Mouse (Mus musculus): ENCODE measurements around the gene Cgn. TPM values are rescaled to one million over a fixed set of nuclear protein-coding genes. Genes with fewer than 3 reads are reported as not detected.

Gene Cgn
- polyA plus RNA-seq, 1 experiment, result 6.8 TPM

- WGBS, result 1% methylated on average over 31 of the region's 31 CpGs
- TF ChIP-seq CTCF (conservative IDR thresholded peaks at IDR 0.05; ENCODE audit: insufficient read depth, insufficient read length, low read depth, low read length) (0 out of 2 replicates have a peak, but pooled peaks have one; percentile 8), POLR2A (IDR thresholded peaks at IDR 0.05; ENCODE audit: low read depth, low read length) (no peak)
- Histone ChIP-seq H3K4me1 (ENCODE audit: control insufficient read depth, insufficient read depth, low read length) (peaks cover 8% of the 10 kb centered on the region; the same call in 1 of the 2 replicates), H3K27ac (ENCODE audit: insufficient read depth, low read depth, low read length) (peak overlapping the region; percentile 78), H3K4me3 (ENCODE audit: insufficient read depth, low read depth, low read length) (peak overlapping the region; percentile 91), H3K36me3 (ENCODE audit: control insufficient read depth, insufficient read depth, low read length) (no peaks in the 10 kb centered on the region), H3K27me3 (replicated peaks; ENCODE audit: control insufficient read depth, insufficient read depth, low read length) (no peaks in the 10 kb centered on the region)
- peak; percentile 72 for DNase-seq
These were observed 34.8 kb upstream of the Cgn start for GRCm38 (mm10) chr3:94821008-94821638.

GRCm38 (mm10) chr3:94819452-94820425 lies 33.4 kb upstream of the Cgn start:
- Histone ChIP-seq H3K4me1 (ENCODE audit: control insufficient read depth, insufficient read depth, low read length) (peaks cover 8% of the 10 kb centered on the region; the same call in 1 of the 2 replicates), H3K36me3 (ENCODE audit: control insufficient read depth, insufficient read depth, low read length) (no peaks in the 10 kb centered on the region), H3K4me3 (ENCODE audit: insufficient read depth, low read depth, low read length) (no peak overlapping the region), H3K27ac (ENCODE audit: insufficient read depth, low read depth, low read length) (no peak overlapping the region), H3K27me3 (replicated peaks; ENCODE audit: control insufficient read depth, insufficient read depth, low read length) (no peaks in the 10 kb centered on the region)
- peak; percentile 44 for DNase-seq
- no peak for TF ChIP-seq CTCF (conservative IDR thresholded peaks at IDR 0.05; ENCODE audit: insufficient read depth, insufficient read length, low read depth, low read length)
- TF ChIP-seq POLR2A (IDR thresholded peaks at IDR 0.05; ENCODE audit: low read depth, low read length), result no peak
- 71% methylated on average over 24 of the region's 24 CpGs for WGBS

GRCm38 (mm10) chr3:94817731-94818130 lies 31.4 kb upstream of the Cgn start:
- no peak overlapping the region for H3K4me3 ChIP-seq (ENCODE audit: insufficient read depth, low read depth, low read length)
- WGBS, result 62% methylated on average over 2 of the region's 2 CpGs
- H3K4me1 ChIP-seq (ENCODE audit: control insufficient read depth, insufficient read depth, low read length), result peaks cover 8% of the 10 kb centered on the region; the same call in 1 of the 2 replicates
- H3K27me3 ChIP-seq (replicated peaks; ENCODE audit: control insufficient read depth, insufficient read depth, low read length), result no peaks in the 10 kb centered on the region
- TF ChIP-seq POLR2A (IDR thresholded peaks at IDR 0.05; ENCODE audit: low read depth, low read length) (no peak), CTCF (conservative IDR thresholded peaks at IDR 0.05; ENCODE audit: insufficient read depth, insufficient read length, low read depth, low read length) (no peak)
- DNase-seq, result peak; percentile 83
- peak overlapping the region; percentile 69 for H3K27ac ChIP-seq (ENCODE audit: insufficient read depth, low read depth, low read length)
- H3K36me3 ChIP-seq (ENCODE audit: control insufficient read depth, insufficient read depth, low read length), result no peaks in the 10 kb centered on the region

GRCm38 (mm10) chr3:94815603-94816002 lies 29.3 kb upstream of the Cgn start:
- H3K27ac ChIP-seq (ENCODE audit: insufficient read depth, low read depth, low read length), result no peak overlapping the region
- H3K4me1 ChIP-seq (ENCODE audit: control insufficient read depth, insufficient read depth, low read length), result peaks cover 8% of the 10 kb centered on the region; the same call in 1 of the 2 replicates
- H3K4me3 ChIP-seq (ENCODE audit: insufficient read depth, low read depth, low read length), result no peak overlapping the region
- TF ChIP-seq POLR2A (IDR thresholded peaks at IDR 0.05; ENCODE audit: low read depth, low read length), result no peak
- no peak for TF ChIP-seq CTCF (conservative IDR thresholded peaks at IDR 0.05; ENCODE audit: insufficient read depth, insufficient read length, low read depth, low read length)
- H3K36me3 ChIP-seq (ENCODE audit: control insufficient read depth, insufficient read depth, low read length), result no peaks in the 10 kb centered on the region
- no peak for DNase-seq
- H3K27me3 ChIP-seq (replicated peaks; ENCODE audit: control insufficient read depth, insufficient read depth, low read length), result no peaks in the 10 kb centered on the region

GRCm38 (mm10) chr3:94814663-94815062 lies 28.4 kb upstream of the Cgn start:
- no peak for DNase-seq
- H3K27ac ChIP-seq (ENCODE audit: insufficient read depth, low read depth, low read length), result no peak overlapping the region
- peaks cover 8% of the 10 kb centered on the region; the same call in 1 of the 2 replicates for H3K4me1 ChIP-seq (ENCODE audit: control insufficient read depth, insufficient read depth, low read length)
- no peak overlapping the region for H3K4me3 ChIP-seq (ENCODE audit: insufficient read depth, low read depth, low read length)
- H3K27me3 ChIP-seq (replicated peaks; ENCODE audit: control insufficient read depth, insufficient read depth, low read length), result no peaks in the 10 kb centered on the region
- WGBS, result 85% methylated on average over 4 of the region's 4 CpGs
- H3K36me3 ChIP-seq (ENCODE audit: control insufficient read depth, insufficient read depth, low read length), result no peaks in the 10 kb centered on the region
- TF ChIP-seq CTCF (conservative IDR thresholded peaks at IDR 0.05; ENCODE audit: insufficient read depth, insufficient read length, low read depth, low read length) (no peak), POLR2A (IDR thresholded peaks at IDR 0.05; ENCODE audit: low read depth, low read length) (no peak)

- Histone ChIP-seq H3K27ac (ENCODE audit: insufficient read depth, low read depth, low read length) (no peak overlapping the region), H3K4me1 (ENCODE audit: control insufficient read depth, insufficient read depth, low read length) (peaks cover 8% of the 10 kb centered on the region; the same call in 1 of the 2 replicates), H3K36me3 (ENCODE audit: control insufficient read depth, insufficient read depth, low read length) (no peaks in the 10 kb centered on the region), H3K27me3 (replicated peaks; ENCODE audit: control insufficient read depth, insufficient read depth, low read length) (no peaks in the 10 kb centered on the region), H3K4me3 (ENCODE audit: insufficient read depth, low read depth, low read length) (no peak overlapping the region)
- WGBS, result 66% methylated on average over 4 of the region's 4 CpGs
- TF ChIP-seq CTCF (conservative IDR thresholded peaks at IDR 0.05; ENCODE audit: insufficient read depth, insufficient read length, low read depth, low read length) (no peak), POLR2A (IDR thresholded peaks at IDR 0.05; ENCODE audit: low read depth, low read length) (no peak)
- no peak for DNase-seq
These were observed 27.8 kb upstream of the Cgn start for GRCm38 (mm10) chr3:94814063-94814462.

- no peak for DNase-seq
- Histone ChIP-seq H3K4me1 (ENCODE audit: control insufficient read depth, insufficient read depth, low read length) (peaks cover 8% of the 10 kb centered on the region; the same call in 1 of the 2 replicates), H3K27ac (ENCODE audit: insufficient read depth, low read depth, low read length) (no peak overlapping the region), H3K36me3 (ENCODE audit: control insufficient read depth, insufficient read depth, low read length) (no peaks in the 10 kb centered on the region), H3K4me3 (ENCODE audit: insufficient read depth, low read depth, low read length) (no peak overlapping the region), H3K27me3 (replicated peaks; ENCODE audit: control insufficient read depth, insufficient read depth, low read length) (no peaks in the 10 kb centered on the region)
- 65% methylated on average over 3 of the region's 3 CpGs for WGBS
- no peak for TF ChIP-seq POLR2A (IDR thresholded peaks at IDR 0.05; ENCODE audit: low read depth, low read length)
- no peak for TF ChIP-seq CTCF (conservative IDR thresholded peaks at IDR 0.05; ENCODE audit: insufficient read depth, insufficient read length, low read depth, low read length)
These were observed 27.4 kb upstream of the Cgn start for GRCm38 (mm10) chr3:94813651-94814050.

Measured in kidney, adult 2 months (tissue).